Mouse (Mus musculus) gastrocnemius, postnatal 25 days (tissue): ENCODE data around the gene A930009A15Rik. TPM values are rescaled to one million over a fixed set of nuclear protein-coding genes. Genes with fewer than 3 reads are reported as not detected.

ENCODE experiments used
- total RNA-seq, 2 experiments: library from RNA; stranded (reverse); gene quantifications; 1 replicate in 1 of 2; 2 replicates in 1 of 2; pipeline ENCODE4 v1.2.3; 2021

Gene A930009A15Rik
- total RNA-seq, 2 experiments from 2014 or later: not detected

Other genes with a start within 250 kb of the A930009A15Rik start
- 10 to 100 TPM in 1 of 2 experiments, 1 to 10 TPM in 1; 8.8 to 14.9 TPM for gene Tmem19, start 207.5 kb upstream of the A930009A15Rik start, total RNA-seq
- 1 to 10 TPM; 6.1 to 7.8 TPM for gene Thap2, start 185.5 kb upstream of the A930009A15Rik start, total RNA-seq
- gene Zfc3h1, start 185.0 kb upstream of the A930009A15Rik start, total RNA-seq: 10 to 100 TPM in 1 of 2 experiments, 1 to 10 TPM in 1; 9.4 to 11.0 TPM
- under 1 TPM in 1 of 2 experiments, not detected in 1; 0.35 TPM for gene Lgr5, start 17.8 kb downstream of the A930009A15Rik start, total RNA-seq
- gene Tspan8, start 246.8 kb downstream of the A930009A15Rik start, total RNA-seq: 10 to 100 TPM; 60.3 to 61.5 TPM